In genomic region chr1:72724354-72724753, GRCm38 (mm10) we compare ENCODE assay signal across 30 mouse cellular contexts. TPM values are rescaled to one million over a fixed set of nuclear protein-coding genes. Genes with fewer than 3 reads are reported as not detected.
DNase-seq lines count a peak whose midpoint lies in the region; ATAC-seq and TF ChIP-seq lines count a peak whose summit lies in the region.
"Had no signal": no experiment of that assay in that cellular context is flagged by ENCODE, and none has a peak within 500 bp of the region (broad histone marks: within the 10 kb centered on the region; RNA-seq: fewer than 3 reads in every experiment).

No protein-coding gene starts in this region.

- H3K79me2 ChIP-seq in heart, adult 2 months (replicated peaks; ENCODE audit: control insufficient read depth, insufficient read depth, low read length) = no peaks in the 10 kb centered on the region

- no peaks in the 10 kb centered on the region for H3K27me3 ChIP-seq in heart, adult 2 months (ENCODE audit: control insufficient read depth, insufficient read depth, low read length)
- H3K27me3 ChIP-seq: embryonic facial prominence, embryonic 12.5 days; hindbrain, embryonic 12.5 days; limb, embryonic 13.5 days; liver, embryonic 13.5 days; stomach, embryonic 15.5 days had no signal

- no peaks in the 10 kb centered on the region for H3K36me3 ChIP-seq in heart, adult 2 months (ENCODE audit: control insufficient read depth, insufficient read depth, low read length)
- H3K36me3 ChIP-seq: hindbrain, embryonic 12.5 days; stomach, embryonic 15.5 days had no signal

- no peak for TF ChIP-seq POLR2A in heart, adult 2 months (IDR thresholded peaks at IDR 0.05; ENCODE audit: insufficient read depth, low read depth, low read length)

- no peaks in the 10 kb centered on the region for H3K4me1 ChIP-seq in heart, adult 2 months (ENCODE audit: control insufficient read depth, insufficient read depth, low read length)
- H3K4me1 ChIP-seq: embryonic facial prominence, embryonic 12.5 days; liver, embryonic 13.5 days; stomach, embryonic 15.5 days had no signal

- ATAC-seq in megakaryocyte-erythroid progenitor cell, adult 5-6 weeks (replicated peaks; ENCODE audit: low FRiP score, low TSS enrichment, poor library complexity, severe bottlenecking) = no peak
- ATAC-seq: forebrain, postnatal 0 days; inflammation-experienced regulatory T-cells, adult 6 months; midbrain, embryonic 16.5 days had no signal

- no peak for TF ChIP-seq CTCF in heart, adult 2 months (IDR thresholded peaks at IDR 0.05)

- H3K4me3 ChIP-seq in heart, adult 2 months = no peak overlapping the region
- H3K4me3 ChIP-seq: embryonic facial prominence, embryonic 12.5 days; hindbrain, embryonic 12.5 days; layer of hippocampus, adult 2 months; limb, embryonic 13.5 days; liver, embryonic 13.5 days; stomach, embryonic 15.5 days had no signal

- no peak overlapping the region for H3K9ac ChIP-seq in heart, adult 2 months (ENCODE audit: low read depth, low read length)
- H3K9ac ChIP-seq: embryonic facial prominence, embryonic 12.5 days; forebrain, postnatal 0 days; hindbrain, embryonic 12.5 days; limb, embryonic 13.5 days; liver, embryonic 13.5 days; lung, embryonic 14.5 days; stomach, embryonic 15.5 days had no signal

- no peak overlapping the region for H3K27ac ChIP-seq in heart, adult 2 months
- H3K27ac ChIP-seq: embryonic facial prominence, embryonic 12.5 days; hindbrain, embryonic 12.5 days; layer of hippocampus, adult 2 months; limb, embryonic 13.5 days; liver, embryonic 13.5 days; stomach, embryonic 15.5 days had no signal

- TF ChIP-seq EP300 in heart, adult 2 months (IDR thresholded peaks at IDR 0.05; ENCODE audit: insufficient read depth, low read depth, low read length) = no peak

- intact Hi-C loops in heart, adult 2 months (cut with DNase I) = no loop called here

- 64% methylated on average over 2 of the region's 2 CpGs for WGBS in heart, adult 2 months

- peak; percentile 39 for DNase-seq in heart, adult 11 months
- DNase-seq in heart, adult 2 months = no peak
- DNase-seq in 416B (ENCODE audit: low read depth) = peak; percentile 14
- peak; percentile 63 for DNase-seq in cerebellum, adult 11-12 months
- peak; percentile 86 to 88 for DNase-seq in cerebellum, postnatal 10 days
- no peak for DNase-seq in lung, postnatal 36 days
- DNase-seq in kidney, adult 9 months = no peak
- DNase-seq: forebrain, postnatal 0 days; gastrocnemius, postnatal 14 days; kidney, postnatal 25 days; liver, embryonic 13.5 days; lung, embryonic 14.5 days; lung, postnatal 4 days; thymus, postnatal 36 days had no signal

RNA-seq across cellular contexts. Expression of gene Rpl37a, which starts 13.3 kb away (rescaled TPM):
- total RNA-seq in heart, adult 2 months (2021) = 100 to 1,000 TPM; 570 to 661 TPM
- 359 and 364 TPM in 2 replicates for polyA plus RNA-seq in heart, adult 2 months (2012; rRNA removed)
- total RNA-seq in megakaryocyte-erythroid progenitor cell, adult 5-6 weeks (2014; fragmentation: Nextera tagmentation) = 2,939 and 3,315 TPM in 2 replicates
- total RNA-seq in megakaryocyte-erythroid progenitor cell, adult 5-6 weeks (2017) = 499 and 554 TPM in 2 replicates

RNA-seq across cellular contexts. Expression of gene Ankar, which starts 24.0 kb away (rescaled TPM):
- total RNA-seq in heart, adult 2 months (2021) = not detected
- not detected in 2 replicates for polyA plus RNA-seq in heart, adult 2 months (2012; rRNA removed)
- total RNA-seq in megakaryocyte-erythroid progenitor cell, adult 5-6 weeks (2014; fragmentation: Nextera tagmentation) = not detected in 2 replicates
- not detected in 2 replicates for total RNA-seq in megakaryocyte-erythroid progenitor cell, adult 5-6 weeks (2017)
- total RNA-seq: forebrain, postnatal 0 days; gastrocnemius, postnatal 14 days; heart, adult 8-10 months; heart, postnatal 25 days; layer of hippocampus, adult 2 months; layer of hippocampus, postnatal 25 days; MEL; neutrophil, adult 5-6 weeks had no signal
- polyA plus RNA-seq: embryonic facial prominence, embryonic 12.5 days; forebrain, embryonic 11.5 days; forebrain, postnatal 0 days; heart, embryonic 14.5 days; hindbrain, embryonic 12.5 days; kidney, embryonic 14.5 days; limb, embryonic 13.5 days; liver, embryonic 13.5 days; lung, embryonic 14.5 days; midbrain, embryonic 16.5 days; stomach, embryonic 15.5 days had no signal

Comparison
In these comparisons a context has a peak if more than half of its experiments do, and no peak if none do; other contexts are left out.
1. DNase-seq: peak in heart, adult 11 months (single experiment), 416B (single experiment), cerebellum, adult 11-12 months (single experiment) and cerebellum, postnatal 10 days (2 of 2); none in heart, adult 2 months (0 of 2), lung, postnatal 36 days (single experiment) and kidney, adult 9 months (single experiment).